Mouse (Mus musculus) left cerebral cortex, postnatal 36 days (tissue): Measurements from ENCODE around the gene Gopc. TPM values are rescaled to one million over a fixed set of nuclear protein-coding genes. Genes with fewer than 3 reads are reported as not detected.
"Not testable (repeated sequence)": the region's sequence is repeated elsewhere in the genome, so short reads cannot be mapped to it uniquely, and the experiment has no call there.

Experiments
- DNase-seq, 2 experiments: peaks; one replicate each; pipeline ENCODE4 v3.0.0; 2021 to 2022; ENCODE audit warnings: low spot score in 2 of 2, mixed read lengths in 1 of 2
- intact Hi-C: fragments of 180-260 bp; cut with DNase I; formaldehyde crosslinking; loops from one replicate; pipeline ENCODE4 v1.15.1; 2025
- total RNA-seq, 2 experiments: library from RNA; stranded (reverse); gene quantifications; 2 replicates each; pipeline ENCODE4 v1.2.3; 2021

Gopc gene
- total RNA-seq, 2 experiments from 2014 or later: 44.0 to 46.4 TPM

DNA sequence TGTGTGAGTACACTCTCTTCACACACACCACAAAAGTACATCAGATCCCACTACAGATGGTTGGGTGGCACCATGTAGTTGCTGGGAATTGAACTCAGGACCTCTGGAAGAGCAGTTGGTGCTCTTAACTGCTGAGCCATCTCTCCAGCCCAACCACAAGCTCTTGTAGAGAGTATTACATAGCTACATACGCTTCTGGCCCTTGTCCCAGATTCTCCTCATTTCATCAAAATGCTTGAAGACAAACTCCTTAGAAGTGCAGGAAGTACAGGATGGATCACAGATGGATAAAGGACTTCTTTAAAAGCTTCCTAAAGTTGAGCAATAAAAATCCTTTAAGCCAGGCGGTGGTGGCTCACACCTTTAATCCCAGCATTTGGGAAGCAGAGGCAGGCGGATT, 60.0 kb downstream of the Gopc start:
- intact Hi-C loops: no loop called here
- DNase-seq: no peak

DNA sequence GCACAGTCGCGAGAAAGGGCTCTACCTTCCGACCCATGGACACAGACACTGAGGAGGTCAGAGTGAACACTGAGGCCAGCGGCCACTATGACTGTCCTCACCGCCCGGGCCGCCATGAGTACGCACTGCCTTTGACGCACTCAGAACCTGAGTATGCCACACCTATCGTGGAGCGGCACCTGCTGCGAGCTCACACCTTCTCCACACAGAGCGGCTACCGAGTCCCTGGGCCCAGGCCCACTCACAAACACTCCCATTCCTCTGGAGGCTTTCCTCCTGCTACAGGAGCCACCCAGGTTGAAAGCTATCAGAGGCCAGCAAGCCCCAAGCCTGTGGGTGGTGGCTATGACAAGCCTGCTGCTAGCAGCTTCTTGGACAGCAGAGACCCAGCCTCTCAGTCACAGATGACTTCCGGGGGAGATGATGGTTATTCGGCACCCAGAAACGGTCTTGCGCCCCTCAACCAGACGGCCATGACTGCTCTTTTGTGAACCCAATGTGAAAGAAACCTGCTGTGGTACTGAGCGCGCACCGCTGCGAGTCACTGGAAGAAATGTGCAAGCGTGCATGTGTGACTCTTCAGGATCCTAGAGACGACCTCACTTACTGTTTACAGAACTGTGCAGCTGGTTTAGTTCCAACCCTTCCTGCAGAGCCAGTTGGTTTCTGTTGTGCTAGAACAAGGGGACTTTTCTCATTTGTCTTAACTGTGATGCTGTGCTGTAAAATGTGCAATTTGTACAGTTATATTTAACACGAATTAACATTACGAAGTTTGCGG, 62.2 kb downstream of the Gopc start:
- intact Hi-C loops: no loop called here
- DNase-seq: no peak

GRCm38 (mm10) chr10:52309196-52309595, 72.7 kb downstream of the Gopc start:
- DNase-seq: no peak
- intact Hi-C loops: no loop called here

GRCm38 (mm10) chr10:52304574-52304973, 77.3 kb downstream of the Gopc start:
- no peak for DNase-seq
- intact Hi-C loops: no loop called here

DNA sequence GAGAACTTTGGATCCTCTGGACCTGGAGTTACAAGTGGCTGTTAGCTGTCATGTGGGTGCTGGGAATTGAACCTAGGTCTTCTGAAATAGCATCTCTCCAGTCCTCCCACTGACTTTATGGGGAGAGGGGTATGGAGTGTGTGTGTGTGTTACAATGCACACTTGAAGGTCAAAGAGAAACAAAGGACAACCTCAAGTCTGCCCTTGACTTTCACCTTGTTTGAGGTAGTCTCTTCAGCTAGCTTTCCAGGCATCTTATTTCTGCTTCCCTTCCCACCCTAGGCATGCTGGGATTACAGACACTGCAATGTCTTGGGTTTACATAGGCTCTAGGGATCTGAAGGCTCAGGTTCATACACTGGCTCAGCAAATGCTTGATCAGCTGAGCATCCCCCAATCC, 79.7 kb downstream of the Gopc start:
- intact Hi-C loops: no loop called here
- DNase-seq: no peak

DNA sequence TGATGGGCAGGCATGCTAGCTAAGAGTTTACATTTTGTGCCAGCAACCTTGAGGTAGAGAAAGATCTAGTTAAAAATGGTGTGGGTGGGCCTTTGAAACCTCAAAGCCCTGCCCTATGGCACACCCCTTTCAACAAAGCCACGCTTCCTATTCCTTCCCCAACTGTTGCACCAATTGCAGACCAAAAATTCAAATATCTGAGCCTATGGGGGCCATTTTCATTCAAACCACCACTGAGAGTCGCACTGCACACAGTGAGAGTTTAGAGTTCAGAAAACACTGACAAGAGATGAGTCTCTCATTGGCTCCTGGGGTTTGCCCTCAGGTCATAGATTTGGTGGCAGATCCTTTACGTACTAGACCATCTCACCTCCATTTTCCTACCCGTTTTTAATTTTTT, 80.2 kb downstream of the Gopc start:
- intact Hi-C loops: no loop called here
- DNase-seq: no peak

GRCm38 (mm10) chr10:52298568-52298967, 83.4 kb downstream of the Gopc start:
- intact Hi-C loops, DNase-seq: not testable (repeated sequence)

GRCm38 (mm10) chr10:52295934-52296333, 86.0 kb downstream of the Gopc start:
- intact Hi-C loops: no loop called here
- DNase-seq: no peak

DNA sequence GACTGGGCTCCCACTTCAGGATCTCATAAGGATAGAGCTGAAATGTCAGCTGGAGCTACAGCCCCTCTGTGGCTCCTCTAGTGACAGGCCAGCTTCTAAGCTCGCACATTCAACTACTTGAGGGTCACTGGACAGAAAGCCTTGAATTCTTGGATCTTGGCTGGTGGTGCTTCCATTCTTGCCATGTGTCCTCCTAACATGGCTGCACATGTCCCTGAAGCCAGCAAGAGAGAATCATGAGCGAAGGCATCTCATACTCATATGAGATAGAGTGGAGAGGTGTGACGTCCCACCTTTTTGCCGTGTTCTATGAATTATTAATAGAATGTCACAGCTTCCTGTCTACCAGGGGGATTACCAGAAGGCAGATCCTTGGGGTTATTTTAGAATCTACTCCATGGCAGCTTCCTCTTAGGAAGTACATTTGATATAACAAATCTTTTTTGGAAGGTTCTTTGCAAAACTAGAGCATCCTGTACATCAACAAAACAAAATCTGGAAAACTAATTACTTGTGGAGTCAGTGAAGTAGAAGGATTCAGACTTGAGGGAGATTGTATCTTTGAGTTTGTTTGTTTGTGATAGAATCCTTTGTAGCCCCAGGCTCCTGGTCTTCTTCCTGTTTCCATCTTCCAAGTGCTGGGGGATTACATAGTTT, 87.9 kb downstream of the Gopc start:
- DNase-seq: no peak
- intact Hi-C loops: no loop called here

DNA sequence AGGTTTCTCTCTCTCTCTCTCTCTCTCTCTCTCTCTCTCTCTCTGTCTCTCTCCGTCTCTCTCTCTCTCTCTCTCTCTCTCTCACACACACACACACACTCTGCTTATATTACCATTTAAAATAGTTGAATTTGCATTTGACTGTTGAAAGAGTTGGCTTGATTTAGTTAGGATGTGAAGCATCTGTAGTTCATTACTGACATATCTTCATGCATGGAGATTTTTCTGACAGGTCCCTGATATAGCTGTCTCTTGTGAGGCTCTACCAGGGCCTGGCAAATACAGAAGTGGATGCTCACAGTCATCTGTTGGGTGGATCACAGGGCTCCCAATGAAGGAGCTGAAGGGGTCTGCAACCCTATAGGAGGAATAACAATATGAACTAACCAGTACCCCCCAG, 89.5 kb downstream of the Gopc start:
- DNase-seq, intact Hi-C loops: not testable (repeated sequence)

- intact Hi-C loops: no loop called here
- DNase-seq: no peak
These were observed 92.7 kb downstream of the Gopc start for GRCm38 (mm10) chr10:52289261-52289660.

GRCm38 (mm10) chr10:52287852-52288533, 93.9 kb downstream of the Gopc start:
- DNase-seq: no peak
- intact Hi-C loops: no loop called here

Other genes starting within 250 kb of the Gopc start
- not detected for gene Ros1, start 186.9 kb downstream of the Gopc start, total RNA-seq
- gene Dcbld1, start 148.5 kb downstream of the Gopc start, total RNA-seq: 1 to 10 TPM; 5.5 to 6.3 TPM
- gene Gm26741, start 23.4 kb downstream of the Gopc start, total RNA-seq: not detected
- not detected for gene Nepn, start 6.8 kb upstream of the Gopc start, total RNA-seq
- 10 to 100 TPM; 53.7 to 74.5 TPM for gene Nus1, start 35.4 kb upstream of the Gopc start, total RNA-seq